Mouse (Mus musculus): Measurements from ENCODE around the gene Bcan.

Gene Bcan

GRCm38 (mm10) chr3:87996971-87997614, 2.9 kb downstream of the Bcan start:
- no peak for DNase-seq

GRCm38 (mm10) chr3:87996401-87996800, 3.6 kb downstream of the Bcan start:
- DNase-seq = no peak

GRCm38 (mm10) chr3:87995331-87995730, 4.7 kb downstream of the Bcan start:
- DNase-seq = no peak

- no peak for DNase-seq
These were observed 6.6 kb downstream of the Bcan start for GRCm38 (mm10) chr3:87993436-87993835.

GRCm38 (mm10) chr3:87989935-87990334, 10.1 kb downstream of the Bcan start:
- no peak for DNase-seq

GRCm38 (mm10) chr3:87988068-87988467, 12.0 kb downstream of the Bcan start:
- DNase-seq = no peak

GRCm38 (mm10) chr3:87987633-87988032, 12.4 kb downstream of the Bcan start:
- no peak for DNase-seq

GRCm38 (mm10) chr3:87986868-87987267, 13.2 kb downstream of the Bcan start:
- peak; percentile 96 for DNase-seq

GRCm38 (mm10) chr3:87985505-87986320, 14.3 kb downstream of the Bcan start:
- peak; percentile 24 for DNase-seq

GRCm38 (mm10) chr3:87984094-87984493, 15.9 kb downstream of the Bcan start:
- no peak for DNase-seq

GRCm38 (mm10) chr3:87983627-87984026, 16.4 kb downstream of the Bcan start:
- no peak for DNase-seq

GRCm38 (mm10) chr3:87982836-87983601, 17.0 kb downstream of the Bcan start:
- DNase-seq = peak; percentile 73

GRCm38 (mm10) chr3:87981894-87982835, 17.9 kb downstream of the Bcan start:
- peak; percentile 78 for DNase-seq

- DNase-seq = no peak
These were observed 18.7 kb downstream of the Bcan start for GRCm38 (mm10) chr3:87981214-87981760.

- DNase-seq = no peak
These were observed 19.3 kb downstream of the Bcan start for GRCm38 (mm10) chr3:87980728-87981127.

- no peak for DNase-seq
These were observed 19.9 kb downstream of the Bcan start for GRCm38 (mm10) chr3:87980085-87980484.

- no peak for DNase-seq
These were observed 20.5 kb downstream of the Bcan start for GRCm38 (mm10) chr3:87979493-87979892.

- no peak for DNase-seq
These were observed 25.5 kb downstream of the Bcan start for GRCm38 (mm10) chr3:87974381-87974987.

GRCm38 (mm10) chr3:87973593-87974380, 26.2 kb downstream of the Bcan start:
- DNase-seq = no peak

GRCm38 (mm10) chr3:87972776-87973175, 27.3 kb downstream of the Bcan start:
- no peak for DNase-seq

- DNase-seq = no peak
These were observed 27.8 kb downstream of the Bcan start for GRCm38 (mm10) chr3:87972203-87972664.

Data from kidney, adult 9 months (tissue).